Mouse (Mus musculus) adrenal gland, adult 2 months (tissue): Measurements from ENCODE around the gene St6galnac6. TPM values are rescaled to one million over a fixed set of nuclear protein-coding genes. Genes with fewer than 3 reads are reported as not detected.
A peak's percentile ranks its signal among the peaks of the same experiment; 100 is the strongest.

Source experiments
- DNase-seq: peaks from one replicate; pipeline ENCODE4 v3.0.0; 2021
- polyA plus RNA-seq: library from polyadenylated mRNA; depleted of rRNA; stranded (reverse); fragments of >200 nt; gene quantifications from 2 replicates; pipeline ENCODE4 v1.2.3, GENCODE M21; 2012
- total RNA-seq, 2 experiments: library from RNA; stranded (reverse); gene quantifications; 2 replicates each; pipeline ENCODE4 v1.2.3; 2021

The St6galnac6 gene
- total and polyA plus RNA-seq, 3 experiments: 55.2 to 122 (median 55.6) TPM

DNA sequence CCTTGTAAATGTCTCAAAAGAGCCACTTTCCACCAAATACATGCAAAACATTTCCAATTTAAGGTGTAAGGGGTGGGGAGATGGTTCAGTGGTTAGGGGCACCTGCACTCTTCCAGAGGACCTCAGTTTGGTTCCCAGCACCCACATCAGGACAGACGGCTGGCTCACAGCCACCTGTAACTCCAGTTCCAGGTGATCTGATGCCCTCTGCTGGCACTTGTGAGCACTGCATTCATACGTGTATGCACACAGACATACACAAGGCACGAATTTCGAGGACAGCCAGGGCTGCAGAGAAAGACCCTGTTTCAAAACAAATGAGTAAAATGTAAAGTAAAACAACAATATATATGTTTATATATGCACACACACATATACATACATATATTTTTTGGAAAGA, 18.1 kb downstream of the St6galnac6 start:
- DNase-seq: no peak

DNA sequence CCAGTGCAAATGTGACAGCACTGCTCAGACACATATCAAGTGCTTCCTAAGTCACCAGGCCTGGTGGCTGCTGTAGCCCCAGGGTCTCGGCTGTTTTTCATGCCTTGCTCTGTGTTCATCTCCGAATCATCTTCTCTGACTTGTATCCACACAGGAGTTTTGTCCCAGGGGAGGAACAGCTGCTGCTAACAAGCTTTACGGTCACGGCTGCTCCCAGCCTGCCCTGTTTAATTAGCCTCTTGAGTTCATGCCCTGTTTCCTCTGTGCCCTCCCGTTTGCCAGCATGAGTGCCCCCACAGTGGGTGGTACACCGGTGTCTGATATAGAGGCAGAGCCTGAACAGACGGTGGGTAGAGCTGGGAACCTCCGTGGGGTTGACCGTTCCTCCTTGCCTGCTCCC, 18.5 kb downstream of the St6galnac6 start:
- no peak for DNase-seq

DNA sequence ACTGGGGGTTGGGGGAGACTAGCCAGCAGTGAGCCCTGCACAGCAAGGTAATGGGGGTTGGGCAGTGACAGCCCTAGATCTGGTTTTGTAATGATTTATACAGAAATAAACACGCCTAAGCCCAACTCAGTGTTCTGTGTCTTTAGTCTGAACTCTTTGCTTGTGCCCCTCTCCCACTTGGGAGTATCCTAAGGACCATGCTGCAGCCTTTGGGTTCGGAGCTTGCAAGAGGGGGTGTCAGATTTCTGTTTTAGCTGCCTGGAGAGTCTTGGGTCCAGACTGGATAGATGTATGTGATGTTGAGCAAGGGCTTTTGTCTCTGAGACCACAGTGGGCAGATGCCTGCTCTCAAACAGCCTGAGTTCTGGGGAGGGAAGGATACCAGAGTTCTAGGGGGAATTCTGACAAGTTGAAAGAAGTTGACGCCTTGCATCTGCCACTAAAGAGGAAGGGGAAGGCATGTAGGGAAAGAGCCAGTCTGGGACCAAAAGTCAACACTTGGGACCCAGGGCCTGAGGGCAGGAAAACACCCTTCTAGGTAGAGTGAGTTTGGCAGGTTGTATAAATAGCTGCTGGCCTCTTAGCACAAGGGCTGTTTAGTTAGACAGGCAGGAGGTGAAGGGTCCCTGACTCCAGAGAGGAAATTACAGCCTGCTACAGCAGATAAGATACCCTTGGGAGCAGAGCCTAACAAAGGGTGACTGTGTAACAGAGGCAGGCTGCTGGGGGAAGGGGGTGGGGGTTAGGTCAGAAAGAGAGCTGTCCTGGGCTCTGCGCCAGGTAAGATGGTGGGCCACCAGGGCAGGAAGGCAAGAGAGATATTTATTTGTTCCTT, 21.4 kb downstream of the St6galnac6 start:
- peak; percentile 72 for DNase-seq

DNA sequence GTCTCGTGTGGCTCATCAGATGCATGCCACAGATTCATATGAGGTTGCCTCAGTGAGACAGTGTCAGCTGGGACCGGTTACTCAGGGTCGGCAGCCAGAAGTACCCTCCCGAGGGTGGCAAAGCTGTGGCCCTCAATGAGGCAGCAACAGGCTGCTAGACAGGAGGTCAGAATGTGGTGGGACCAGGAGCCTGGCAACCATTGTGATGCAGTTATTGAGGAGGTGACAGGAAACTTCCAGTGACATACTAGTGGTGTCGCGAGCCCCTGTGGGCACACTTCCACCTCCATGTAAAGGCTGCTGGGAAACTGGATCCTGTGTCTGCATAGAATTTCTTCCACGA, 22.0 kb downstream of the St6galnac6 start, which contains the start of gene Ak1:
TSS of gene Ak1 (plus strand) at position 242 of the 343 bp plus-strand sequence.
- DNase-seq: no peak

DNA sequence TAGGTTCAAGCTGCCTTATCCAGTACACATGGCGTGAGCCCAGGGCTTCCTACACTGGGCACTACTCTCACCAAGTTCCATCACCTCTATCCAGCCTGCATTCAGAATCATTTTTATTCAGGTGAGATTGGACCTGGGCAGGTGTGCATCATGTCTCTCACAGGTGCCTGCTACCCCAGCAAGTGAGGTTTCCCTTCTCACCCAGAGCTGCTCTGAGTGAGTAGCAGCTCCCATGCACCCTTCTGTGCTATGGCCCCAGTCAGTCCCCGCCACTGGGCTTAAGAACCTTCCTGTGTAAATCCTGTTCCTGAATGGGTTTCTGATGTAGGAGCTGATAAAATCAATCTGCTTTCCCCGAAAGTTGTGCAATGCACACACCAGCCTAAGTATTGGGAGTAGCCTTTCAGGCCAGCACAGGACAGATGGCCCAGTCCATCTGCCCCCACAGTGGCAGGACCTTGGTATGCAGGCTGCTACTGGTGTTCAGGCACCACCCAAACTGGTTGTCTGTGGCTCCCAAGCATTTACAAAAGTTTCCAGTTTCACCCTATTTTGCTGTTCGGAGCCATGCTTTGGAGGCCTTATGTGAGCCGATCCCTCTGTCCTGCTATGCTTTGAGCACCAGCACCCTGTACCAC, 24.7 kb downstream of the St6galnac6 start:
- DNase-seq: no peak

DNA sequence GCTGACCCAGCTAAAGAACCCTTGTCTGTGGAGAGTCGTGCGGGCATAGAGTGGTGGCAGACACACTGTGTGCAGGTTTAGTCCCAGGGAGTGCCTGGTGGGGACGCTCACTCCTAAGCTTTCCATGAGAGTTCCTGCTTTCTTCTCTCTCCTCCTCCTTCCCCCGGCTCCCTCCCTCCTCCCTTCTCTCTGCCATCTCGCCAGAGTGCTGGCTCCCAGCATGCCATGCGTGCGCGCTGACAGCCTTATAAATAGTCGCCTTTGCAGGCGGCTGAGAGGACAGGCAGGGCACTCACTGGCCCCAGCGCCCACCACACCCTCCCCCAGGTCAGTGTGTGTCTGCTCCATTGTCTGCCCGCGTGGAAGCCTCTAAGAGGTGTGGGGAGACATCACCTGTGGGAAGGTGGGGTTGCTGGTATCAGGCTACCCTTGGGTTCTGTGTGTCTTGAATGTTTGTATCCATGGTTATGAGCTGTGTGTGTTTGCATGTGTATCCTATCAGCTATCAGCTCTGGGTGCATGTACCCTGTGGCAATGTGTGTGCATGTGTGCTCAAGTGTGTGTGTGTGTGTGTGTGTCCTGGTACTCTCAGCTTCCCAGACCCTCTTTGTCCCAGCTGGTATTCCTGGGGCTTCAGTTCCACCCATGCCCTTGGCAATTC, 25.8 kb downstream of the St6galnac6 start:
- DNase-seq: peak; percentile 88

DNA sequence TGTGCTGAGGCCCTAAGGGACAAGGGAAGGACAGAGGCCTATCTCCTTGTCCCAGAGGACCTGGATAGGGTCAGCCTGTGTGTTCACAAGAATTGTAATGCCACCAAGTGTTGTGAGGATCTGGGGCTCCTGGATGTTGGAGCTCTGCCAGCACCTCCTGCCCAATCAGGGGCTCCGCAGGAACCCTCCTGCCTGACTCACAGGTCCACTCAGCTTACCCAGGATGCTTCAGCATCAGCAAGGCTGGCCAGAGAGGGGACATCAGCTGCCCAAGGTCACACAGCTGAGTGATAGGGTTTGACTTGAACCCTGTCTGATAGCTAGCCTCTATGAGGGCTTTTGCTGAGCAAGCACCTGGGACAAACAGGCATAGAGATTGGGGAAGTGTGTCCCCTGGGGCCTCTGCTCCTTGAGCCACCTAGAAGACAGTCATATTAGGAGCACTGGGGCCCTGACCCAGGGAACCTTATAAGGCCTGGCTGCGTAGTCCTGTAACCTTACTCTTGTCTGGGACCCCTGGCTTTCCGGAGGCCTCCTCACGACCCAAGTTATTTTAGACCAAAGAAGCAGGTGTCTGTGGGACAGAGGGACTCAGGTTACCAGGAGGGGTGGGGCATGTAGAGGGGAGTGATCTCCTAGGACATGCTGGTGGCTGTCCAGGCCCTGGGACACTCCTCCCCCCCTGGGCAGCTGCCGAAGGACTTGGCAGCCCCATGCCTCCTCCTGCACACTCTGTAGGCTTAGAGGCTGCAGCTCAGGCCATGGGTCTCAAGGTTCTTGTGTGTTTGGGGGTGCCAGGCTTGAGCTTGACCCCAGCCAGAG, 26.6 kb downstream of the St6galnac6 start:
- peak; percentile 85 for DNase-seq

DNA sequence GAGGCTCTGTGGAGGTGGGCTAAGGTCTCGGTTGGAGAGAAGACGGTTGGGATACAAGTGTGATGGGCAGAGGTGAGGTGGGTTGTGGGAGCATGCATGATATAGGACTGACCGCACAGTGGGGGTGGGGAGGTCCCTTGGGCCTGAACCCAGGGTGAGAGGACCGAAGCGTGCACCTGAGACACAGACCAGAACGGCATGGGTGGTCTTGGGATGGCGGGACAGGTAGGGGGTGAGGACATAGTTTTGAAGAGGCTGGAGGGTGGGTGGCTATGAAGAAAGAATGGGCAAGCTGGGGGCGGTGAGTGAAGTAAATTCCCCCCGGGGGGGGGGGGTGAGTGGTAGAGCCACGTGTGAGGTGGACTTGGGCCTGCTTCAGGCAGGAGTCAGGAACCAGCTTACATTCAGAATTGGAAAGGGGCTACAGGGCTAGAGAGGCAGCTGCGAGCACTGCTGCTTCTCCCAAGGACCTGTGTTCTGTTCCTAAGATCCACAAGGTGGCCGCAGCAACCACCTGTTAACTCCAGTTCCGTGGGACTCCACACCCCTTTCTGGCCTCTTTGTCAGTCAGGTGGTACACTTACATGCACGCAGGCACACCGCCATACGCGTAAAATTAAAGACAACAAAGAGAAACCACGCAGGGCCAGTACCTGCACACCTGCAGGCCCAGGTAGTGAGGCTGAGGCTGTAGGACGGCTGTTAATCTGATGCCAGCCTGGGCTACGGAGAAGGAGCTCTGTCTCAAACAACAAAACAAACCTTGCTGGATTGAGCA, 27.9 kb downstream of the St6galnac6 start:
- DNase-seq: peak; percentile 5

DNA sequence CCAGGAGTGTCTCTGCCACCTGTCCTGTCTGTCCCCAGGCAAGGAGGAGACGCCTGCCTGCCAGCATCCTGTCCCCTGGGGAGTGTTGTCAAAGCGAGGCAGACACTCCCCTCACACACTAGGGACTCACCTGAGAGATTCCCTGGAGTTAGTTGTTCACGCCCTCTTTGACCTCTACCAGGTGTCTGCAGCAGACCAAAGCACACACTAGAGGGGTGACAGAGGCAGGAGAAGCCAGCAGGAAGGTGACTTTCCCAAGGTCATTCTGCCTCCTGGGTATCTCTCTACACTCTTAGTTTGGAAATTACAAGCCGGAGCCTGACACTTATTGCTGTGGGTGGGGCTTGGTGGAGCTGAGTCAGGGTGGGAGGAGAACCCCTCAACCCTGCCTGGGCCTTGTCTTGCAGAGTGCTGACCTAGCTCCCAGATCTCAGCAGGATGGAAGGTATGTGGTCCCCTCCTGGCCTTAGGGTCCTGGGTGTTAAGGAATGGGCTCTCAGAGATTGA, 28.6 kb downstream of the St6galnac6 start:
- DNase-seq: peak; percentile 47

DNA sequence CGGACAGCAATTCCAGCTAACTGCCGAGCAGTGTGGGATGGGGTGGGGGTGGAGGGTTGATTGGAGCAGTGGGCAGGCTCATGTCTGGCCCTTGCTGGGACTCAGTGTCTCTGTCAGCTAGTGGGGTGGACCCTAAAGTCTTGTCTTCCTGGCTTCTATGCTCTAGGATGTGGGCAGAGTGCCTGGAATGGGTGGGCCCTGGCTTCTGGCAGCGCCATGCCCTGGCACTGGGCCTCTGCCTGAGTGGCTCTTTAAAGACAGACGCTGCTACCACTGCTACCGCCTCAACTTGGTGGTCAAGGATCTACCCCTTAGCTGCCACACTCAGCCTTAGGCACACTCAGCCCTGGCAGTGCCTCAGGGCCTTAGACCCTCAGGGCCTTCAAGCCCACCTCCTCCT, 29.2 kb downstream of the St6galnac6 start:
- peak; percentile 69 for DNase-seq

DNA sequence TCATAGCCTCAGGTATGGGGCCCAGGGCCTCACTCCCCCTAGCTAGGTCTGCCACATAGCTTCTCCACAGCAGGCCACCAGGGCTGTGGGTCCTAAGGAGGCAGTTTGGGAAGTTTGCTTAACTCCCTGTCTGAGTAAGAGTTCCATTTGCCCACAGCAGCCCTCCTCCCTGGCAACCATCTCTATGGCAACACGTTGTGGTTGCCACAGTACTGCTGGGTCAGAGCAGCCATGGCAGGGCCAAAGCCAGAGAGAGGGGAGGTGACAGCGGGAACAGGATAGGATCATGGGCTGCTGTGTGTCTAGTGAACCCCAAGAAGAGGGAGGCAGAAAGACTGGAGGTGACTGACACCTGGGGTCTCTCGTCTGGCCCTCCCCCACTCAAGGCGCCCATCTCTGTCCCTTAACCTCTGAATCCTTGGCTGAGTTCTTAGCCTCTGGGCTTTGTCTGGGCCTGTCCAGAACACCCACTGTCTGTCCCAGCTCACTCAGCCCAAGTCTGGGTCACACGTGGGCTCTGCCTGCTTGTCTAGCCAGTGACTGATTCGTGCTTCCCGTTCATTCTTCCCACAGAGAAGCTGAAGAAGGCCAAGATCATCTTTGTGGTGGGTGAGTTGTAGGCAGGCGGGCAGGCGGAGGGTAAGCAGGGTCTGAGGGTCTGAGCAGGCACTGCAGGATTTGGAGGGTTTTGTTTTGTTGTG, 29.9 kb downstream of the St6galnac6 start:
- DNase-seq: peak; percentile 53

DNA sequence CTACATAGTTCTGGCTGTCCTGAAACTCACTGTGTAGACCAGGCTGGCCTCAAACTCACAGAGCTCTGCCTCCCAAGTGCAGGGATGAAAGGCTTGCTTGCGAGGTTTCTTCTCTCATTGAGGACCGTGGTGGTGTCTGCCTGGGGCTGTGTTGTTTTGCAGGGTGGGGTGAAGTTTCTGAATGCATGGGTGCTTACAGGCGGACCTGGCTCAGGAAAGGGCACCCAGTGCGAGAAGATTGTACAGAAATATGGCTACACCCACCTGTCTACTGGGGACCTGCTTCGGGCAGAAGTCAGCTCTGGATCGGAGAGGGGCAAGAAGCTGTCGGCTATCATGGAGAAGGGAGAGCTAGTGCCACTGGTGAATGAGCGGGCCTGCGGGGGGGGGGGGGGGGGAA, 30.5 kb downstream of the St6galnac6 start:
- no peak for DNase-seq

DNA sequence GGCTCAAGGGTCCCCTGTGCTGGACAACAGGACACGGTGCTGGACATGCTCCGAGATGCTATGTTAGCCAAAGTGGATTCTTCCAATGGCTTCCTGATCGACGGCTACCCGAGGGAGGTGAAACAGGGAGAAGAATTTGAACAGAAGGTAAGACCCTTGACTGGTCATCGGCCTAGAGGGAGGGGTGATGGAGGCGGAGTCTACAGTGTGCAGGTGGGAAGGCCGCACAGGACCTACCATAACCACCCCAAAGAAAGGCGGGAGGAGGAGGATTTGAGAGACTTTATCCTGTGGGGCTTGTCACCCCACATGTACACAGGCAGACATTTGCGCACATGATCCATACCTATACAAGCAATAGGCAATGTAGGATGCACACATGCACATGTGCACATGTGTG, 31.5 kb downstream of the St6galnac6 start:
- DNase-seq: no peak

DNA sequence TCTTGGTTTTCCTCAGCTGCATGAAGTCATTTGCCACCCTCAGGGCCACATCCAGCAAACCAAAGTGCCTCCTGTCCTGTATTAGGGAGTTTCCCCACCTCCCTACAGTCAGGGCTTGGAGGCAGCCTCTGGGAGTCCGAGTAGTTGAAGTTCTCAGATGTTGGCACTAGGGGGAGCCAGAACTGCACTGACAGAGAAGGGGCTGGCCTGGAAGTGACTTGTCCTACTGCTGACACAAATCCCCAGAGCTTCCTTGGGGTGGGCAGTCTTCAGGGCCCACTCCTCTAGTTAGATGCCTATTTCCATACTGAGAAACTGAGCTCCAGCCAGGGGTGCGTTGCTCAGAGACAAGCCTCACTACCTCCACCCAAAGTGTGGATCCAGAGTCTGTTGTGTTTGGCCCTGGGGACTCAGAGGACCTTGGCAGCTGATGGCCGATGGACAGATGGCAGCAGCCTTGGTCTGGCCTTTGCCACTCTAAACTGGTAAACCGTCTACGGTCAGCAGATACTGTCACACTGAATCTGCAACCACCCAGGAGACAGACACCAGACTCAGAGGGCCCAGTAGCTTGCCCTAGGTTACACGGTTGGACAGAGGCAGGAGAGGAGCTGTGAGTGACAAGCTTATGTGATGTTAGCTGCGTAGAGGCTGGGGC, 32.4 kb downstream of the St6galnac6 start:
- DNase-seq: peak; percentile 86

DNA sequence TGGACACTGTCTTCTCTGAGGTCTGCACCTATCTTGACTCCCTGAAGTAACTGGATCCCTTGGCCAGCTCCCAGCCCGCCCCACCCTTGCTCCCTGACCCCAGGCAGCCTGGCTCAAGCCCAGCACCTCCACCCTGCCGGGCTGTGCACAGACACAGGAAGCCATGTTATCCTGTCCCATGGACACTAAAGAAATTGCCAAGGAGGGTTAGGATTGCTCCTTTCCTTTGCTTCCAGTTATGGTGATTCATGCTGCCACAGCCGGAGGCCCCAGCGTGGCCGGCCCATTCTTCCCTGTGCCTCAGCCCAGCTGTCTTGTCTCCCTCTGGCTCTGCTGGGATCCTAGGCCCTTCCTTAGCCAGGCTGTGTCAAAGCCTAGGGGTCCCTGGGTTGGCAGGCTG, 34.2 kb downstream of the St6galnac6 start:
- peak; percentile 55 for DNase-seq

DNA sequence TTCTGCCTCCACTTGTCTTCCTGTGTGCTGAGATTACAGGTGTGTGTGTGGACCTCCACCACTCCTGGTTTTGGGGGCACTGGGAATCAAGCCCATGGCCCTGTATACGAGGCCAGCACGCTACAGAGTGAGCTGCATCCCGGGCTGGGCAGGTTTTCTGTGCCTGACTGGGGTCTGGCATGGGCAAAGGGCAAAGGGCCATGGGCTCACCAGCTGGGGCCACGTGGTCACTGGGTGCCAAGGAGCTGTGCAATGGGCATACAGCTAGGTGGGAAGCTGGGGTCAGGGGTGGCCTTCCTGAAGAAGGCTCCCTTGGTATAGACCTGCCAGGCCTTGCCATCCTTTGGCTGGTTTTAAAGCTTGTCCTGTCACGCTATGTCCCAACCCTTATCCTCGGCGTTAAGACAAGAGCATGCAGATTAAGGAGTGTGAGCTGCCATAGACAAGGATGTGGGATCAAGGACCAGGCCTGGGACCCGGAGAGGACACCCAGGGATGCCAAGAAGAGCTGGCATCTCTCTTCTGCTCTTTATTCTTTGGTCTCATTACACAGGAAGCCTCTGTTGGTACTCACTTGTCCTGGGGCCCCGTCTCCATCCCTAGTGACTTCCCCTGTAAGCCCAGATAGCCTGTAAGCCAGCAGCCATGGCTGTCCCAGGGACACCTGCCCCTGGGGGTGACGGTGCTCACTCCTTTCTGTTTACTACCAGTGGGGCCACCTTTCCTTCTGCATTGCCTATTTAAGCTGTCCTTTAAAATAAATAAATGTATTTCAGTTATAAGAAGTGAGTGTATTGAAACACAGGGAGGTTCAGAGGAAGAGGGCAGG, 35.0 kb downstream of the St6galnac6 start:
- DNase-seq: no peak

DNA sequence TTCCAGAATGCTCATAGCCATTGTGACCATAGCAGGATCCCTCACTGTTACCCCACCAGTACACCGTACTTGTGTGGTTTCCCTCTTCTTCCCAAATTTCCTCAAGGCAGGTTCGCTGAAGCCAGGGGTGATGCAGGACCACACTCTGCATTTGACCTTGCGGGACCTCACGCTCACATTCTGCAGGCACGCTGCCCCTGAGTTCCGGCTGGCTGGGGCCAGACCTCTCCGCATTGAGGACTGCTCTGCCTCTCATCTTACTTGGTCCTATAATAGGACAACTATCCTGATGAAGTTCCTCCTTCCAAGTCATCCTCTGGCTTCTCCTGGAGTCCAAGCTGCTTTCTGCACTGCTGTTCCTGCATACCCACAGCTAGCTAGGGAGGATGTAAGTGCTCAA, 37.1 kb downstream of the St6galnac6 start:
- no peak for DNase-seq

DNA sequence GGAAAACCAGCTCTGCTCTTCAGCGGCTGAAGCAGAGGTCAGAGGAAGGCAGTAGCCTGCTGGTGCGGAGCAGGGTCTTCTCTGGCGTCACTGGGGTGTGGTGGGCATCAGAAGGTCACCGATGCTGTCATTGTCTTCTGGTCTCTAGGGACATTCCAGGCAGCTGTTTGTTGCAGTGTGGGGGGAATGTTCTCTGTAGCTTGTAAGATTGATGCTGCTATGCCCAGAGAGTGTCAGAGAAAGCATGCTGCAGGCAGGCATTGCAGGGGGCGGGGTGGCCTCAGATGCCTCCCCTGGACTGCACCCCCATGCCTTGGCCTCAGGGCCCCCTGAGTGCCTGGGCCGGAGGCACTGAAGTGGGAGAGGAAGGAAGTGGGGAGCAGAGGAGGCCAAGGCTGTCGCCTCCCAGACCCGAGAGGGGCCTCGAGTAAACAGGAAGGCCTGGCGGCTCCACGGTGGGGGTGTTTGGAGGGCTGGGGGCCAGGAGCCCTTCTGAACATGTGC, 38.3 kb downstream of the St6galnac6 start:
- DNase-seq: peak; percentile 80

DNA sequence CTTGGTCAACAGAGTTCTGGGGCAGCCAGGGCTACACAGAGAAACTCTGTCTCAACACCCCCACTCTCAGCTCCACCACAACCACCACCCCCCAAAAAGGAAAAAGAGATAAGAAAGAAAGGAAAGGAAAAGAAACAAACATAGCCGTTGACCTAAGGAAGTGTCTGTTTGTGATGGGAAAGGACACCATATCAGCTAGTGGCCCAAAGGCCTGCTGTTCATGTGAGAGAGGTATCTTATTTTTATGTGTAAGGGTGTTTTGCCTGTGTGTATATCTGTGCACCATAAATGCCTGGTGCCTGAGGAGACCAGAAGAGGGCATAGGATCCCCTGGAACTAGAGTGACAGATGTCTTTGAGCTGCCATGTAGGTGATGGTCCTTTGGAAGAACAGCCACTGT, 40.1 kb downstream of the St6galnac6 start:
- no peak for DNase-seq
